Mouse (Mus musculus): ENCODE data around the gene 1700022I11Rik. TPM values are rescaled to one million over a fixed set of nuclear protein-coding genes. Genes with fewer than 3 reads are reported as not detected.
"Not testable (repeated sequence)": the region's sequence is repeated elsewhere in the genome, so short reads cannot be mapped to it uniquely, and the experiment has no call there.

The 1700022I11Rik gene
- total RNA-seq, 2 experiments from 2014 or later, result not detected

DNA sequence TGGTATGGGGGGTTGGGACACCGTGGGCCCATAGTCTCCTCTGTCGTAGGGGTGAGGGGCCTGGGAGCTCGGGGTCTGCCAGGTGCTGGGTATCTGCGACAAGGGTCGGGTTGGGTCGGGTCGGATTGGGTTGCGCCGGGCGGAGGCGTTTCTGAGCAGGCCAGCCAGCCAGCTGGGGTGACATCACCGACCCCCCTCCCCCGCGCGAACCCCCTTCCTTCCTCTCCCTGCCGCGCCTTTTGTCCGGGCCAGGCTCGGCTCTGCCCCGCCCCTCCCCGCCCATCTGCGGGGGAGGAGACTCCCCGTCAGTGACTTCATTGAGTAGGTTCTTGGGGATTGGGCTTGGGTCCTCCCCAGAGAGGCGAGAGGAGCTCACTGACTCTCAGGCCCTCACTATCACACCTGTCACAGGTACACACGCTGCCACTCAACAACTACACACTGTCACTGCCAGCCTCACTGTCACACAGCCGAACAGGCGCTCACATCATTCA is 19.3 kb upstream of the 1700022I11Rik start:
- no peak for ATAC-seq (replicated peaks; ENCODE audit: low FRiP score, poor library complexity, severe bottlenecking)

DNA sequence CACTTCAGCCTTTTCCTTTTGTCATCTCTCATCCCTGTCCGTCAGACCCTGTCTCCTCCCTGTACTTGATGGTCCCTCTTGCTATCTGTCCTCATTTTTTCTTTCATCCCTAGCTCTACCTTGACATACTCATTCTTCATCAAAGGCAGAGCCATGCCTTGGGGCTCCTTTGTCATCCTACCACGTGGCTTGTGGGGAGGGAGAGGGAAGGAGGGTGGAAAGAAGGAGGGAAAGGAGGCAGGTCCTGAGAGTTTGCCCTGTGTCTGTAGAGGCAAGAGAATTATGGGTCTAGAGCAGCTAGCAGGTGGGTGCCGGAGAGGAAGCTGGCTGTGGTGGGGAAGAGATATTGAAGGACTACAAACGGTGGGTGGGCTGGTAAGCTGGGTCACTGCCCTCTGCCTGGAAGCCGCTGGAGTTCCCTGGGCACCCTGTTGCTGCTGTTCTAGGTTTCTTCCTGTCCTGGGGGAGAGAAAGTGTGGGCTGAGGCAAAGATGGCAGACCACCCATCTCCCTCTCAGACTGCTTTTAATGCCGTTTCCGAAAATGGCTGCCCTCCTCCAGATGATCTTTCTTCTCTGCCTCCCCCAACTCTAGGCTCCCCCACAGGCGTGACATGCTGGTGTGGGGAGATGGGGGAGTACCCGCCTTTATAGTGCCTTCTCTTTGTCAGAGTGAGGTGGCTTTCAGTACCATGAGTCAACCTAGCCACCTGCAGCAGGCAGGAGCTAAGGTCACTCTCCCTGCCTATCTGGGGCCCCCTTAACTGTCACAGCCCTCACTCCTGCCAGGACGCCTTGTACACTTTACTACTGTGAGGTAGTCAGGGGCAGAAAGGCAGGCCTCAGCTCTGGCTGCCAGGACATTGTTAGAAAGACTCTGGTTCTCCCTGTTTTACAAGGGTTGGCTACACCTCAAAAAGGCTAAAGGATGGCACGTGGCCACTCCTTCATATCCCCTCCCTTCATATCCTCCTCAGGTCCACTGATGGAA is 17.9 kb upstream of the 1700022I11Rik start:
- ATAC-seq (replicated peaks; ENCODE audit: low FRiP score, poor library complexity, severe bottlenecking), result no peak

DNA sequence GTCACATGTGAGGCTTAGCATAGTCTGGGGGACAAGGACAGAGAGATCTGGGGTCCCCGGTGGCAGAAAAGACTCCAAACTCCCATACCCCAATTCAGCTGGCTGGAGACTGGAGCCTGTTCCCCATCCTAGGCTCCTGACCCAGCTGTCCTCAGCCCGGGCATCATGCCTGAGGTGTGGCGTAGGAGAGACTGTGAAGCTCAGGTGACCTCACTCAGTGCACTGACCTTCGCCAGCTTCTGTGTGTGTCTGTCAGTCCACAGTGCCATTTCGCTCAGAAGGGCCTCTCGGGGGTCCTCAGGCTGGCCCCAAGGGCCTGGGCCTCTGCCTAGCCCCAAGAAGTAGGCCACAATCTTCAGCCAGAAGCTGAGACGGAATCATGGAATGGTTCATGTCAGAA is 16.8 kb upstream of the 1700022I11Rik start:
- ATAC-seq (replicated peaks; ENCODE audit: low FRiP score, poor library complexity, severe bottlenecking), result no peak

DNA sequence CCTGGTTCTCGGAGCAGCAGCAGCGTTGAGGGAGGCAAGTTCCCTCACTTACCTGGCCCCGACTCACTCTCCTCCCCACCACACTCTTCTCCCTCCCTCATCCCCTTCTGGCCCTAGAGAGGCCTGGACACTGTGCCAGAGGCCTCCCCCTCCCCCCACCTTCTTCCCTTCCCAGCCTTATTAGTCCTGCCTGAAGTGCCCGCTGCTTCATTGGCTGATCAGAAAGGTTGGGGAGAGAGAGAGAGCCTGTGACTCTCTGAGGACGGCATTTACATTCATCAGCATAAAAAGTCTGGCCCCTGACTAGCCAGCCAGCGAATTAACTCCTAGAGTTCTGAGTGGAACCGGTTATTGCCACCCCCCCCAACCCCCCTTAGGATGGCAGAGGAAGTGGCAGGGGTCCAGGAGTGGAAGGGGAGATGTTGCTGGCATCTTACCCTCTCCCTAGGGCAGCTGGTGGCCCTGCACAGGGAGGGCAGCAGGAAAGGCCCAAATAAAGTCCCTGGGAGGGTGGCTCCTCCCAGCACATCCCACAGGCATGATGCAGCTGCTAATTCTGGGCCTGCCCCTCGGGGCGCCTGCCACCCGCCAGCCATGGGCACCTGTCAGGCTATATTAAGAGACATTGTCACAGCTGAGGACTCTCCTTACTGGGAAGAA is 15.8 kb upstream of the 1700022I11Rik start:
- no peak for ATAC-seq (replicated peaks; ENCODE audit: low FRiP score, poor library complexity, severe bottlenecking)

DNA sequence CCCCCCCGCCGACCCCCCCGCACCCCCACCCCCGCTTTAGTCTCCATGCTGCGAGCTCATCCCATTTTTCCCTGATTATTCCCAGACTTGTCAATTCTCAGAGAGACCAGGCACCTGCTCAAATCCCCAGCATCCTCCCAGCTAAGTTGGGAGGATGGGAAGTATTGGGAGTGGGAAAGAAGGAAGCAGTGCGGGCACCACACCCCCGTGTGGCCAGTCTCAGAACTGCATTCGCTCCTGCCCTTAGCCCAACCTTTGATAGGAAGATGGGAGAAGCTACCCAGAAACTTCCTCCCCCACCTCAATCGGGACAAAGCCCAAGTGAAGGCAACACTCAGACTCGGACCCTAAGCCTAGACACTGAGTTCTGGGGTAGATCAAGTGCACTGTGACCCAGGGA is 15.1 kb upstream of the 1700022I11Rik start:
- 0 out of 2 replicates have a peak, but pooled peaks have one; percentile 19 for ATAC-seq (replicated peaks; ENCODE audit: low FRiP score, poor library complexity, severe bottlenecking)

DNA sequence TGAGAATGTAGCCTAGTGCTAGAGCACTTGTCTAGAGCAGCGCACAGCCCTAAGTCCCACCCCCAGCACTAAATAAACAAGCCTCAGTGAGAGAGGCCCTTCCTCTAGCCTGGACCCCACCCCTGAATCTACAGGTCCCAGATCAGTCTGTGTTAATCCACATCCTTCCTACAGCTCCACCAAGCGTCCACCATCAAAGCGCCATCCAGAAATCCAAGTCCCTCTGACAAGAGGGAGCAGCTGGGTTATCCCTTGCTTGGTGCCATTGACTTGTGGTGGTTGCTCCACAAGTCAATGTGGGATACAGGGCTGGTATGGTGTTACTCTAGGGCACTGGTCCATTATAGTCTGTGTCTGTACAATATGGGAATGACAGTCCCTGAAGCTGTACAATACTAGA is 14.2 kb upstream of the 1700022I11Rik start:
- no peak for ATAC-seq (replicated peaks; ENCODE audit: low FRiP score, poor library complexity, severe bottlenecking)

DNA sequence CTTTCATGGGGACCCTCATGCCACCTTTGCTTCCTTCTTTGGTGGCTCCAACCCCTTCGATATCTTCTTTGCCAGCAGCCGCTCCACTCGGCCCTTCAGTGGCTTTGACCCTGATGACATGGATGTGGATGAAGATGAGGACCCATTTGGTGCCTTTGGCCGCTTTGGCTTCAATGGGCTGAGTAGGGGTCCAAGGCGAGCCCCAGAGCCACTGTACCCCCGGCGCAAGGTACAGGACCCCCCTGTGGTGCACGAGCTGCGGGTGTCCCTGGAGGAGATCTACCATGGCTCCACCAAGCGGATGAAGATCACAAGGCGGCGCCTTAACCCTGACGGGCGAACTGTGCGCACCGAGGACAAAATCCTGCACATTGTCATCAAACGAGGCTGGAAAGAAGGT is 12.8 kb upstream of the 1700022I11Rik start:
- ATAC-seq (replicated peaks; ENCODE audit: low FRiP score, poor library complexity, severe bottlenecking), result no peak

DNA sequence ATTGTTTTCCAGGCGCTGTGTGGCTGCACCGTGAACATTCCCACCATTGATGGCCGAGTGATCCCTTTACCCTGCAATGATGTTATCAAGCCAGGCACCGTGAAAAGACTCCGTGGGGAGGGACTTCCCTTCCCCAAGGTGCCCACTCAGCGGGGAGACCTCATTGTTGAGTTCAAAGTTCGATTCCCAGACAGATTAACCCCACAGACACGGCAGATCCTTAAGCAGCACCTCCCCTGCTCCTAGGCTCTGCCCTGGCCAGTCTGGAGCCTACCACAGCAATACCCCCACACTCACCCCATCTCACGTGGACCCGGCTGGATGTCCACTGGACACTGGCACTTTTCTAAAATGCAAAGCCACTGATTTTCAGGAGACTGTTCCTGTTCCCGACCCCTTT is 12.1 kb upstream of the 1700022I11Rik start:
- ATAC-seq (replicated peaks; ENCODE audit: low FRiP score, poor library complexity, severe bottlenecking), result no peak

DNA sequence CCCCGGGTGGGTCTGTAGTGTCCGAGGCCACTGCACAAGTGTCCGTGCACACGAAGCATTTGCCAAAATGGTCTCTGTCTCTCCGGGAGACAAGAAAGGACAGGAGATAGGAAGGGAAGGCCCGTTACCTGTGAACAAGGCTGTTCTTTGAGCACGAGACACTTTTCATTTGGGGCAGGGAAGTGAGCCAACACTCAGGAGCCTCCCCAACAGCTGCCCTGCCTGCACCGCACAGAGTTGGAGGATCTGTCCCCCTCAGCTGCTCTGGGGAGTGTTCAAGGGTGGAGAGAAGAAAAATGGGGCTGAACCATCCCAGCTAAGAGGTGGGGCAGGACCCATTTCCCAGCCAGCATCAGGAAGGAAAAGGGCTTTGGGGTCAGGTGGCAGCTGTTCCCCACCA is 11.4 kb upstream of the 1700022I11Rik start:
- ATAC-seq (replicated peaks; ENCODE audit: low FRiP score, poor library complexity, severe bottlenecking), result no peak

DNA sequence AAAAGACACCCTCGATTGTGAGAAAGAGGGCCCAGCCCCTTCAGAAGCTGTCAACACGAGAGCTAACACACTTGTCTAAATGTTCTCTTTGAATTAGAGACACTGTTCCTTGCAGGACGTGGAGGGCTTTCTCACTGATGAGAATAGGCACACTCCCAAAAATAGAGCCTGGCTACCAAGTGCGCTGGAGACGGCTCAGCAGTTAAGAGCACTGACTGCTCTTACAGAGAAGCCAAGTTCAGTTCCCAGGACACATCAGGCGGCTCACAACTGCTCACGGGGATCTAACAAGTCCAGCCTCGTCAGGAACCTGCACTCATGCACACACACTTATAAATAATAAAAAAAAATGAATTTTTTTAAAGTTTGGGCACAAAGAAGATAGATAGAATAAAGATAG is 10.5 kb upstream of the 1700022I11Rik start:
- ATAC-seq (replicated peaks; ENCODE audit: low FRiP score, poor library complexity, severe bottlenecking), result no peak

DNA sequence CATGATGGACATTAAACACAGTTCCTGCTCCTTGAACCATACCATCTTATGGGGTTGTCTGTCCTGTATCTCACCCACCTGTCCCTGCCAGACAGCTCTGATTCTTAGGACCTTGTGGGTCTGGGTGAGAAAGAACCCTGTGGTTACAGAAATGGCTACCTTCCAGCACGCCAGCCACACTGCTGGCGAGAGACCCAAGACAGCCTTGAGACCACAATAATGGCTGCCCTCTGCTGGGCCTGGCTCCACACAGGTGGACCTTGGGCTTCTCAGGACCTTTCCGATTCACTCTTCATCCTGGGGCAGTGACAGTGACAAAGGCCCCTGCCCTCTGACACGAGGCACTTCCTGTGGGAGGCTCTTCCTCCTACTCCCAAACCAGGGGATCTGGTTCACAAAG is 10.0 kb upstream of the 1700022I11Rik start:
- no peak for ATAC-seq (replicated peaks; ENCODE audit: low FRiP score, poor library complexity, severe bottlenecking)

DNA sequence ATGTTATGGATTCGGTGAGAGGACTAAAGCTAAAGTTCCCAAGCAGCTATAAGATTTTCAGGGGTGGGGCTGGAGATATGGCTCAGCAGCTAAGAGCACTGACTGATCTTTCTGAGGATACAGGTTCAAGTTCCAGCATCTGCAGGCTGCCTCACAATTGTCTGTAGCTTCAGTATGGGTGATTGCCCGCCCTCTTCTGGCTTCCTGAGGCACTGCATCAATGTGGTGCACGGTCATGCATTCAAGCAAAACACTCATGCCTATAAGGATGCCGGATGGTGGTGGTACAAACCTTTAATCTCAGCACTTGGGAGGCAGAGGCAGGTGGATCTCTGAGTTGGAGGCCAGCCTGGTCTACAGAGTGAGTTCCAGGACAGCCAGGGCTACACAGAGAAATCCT is 7.8 kb upstream of the 1700022I11Rik start:
- ATAC-seq (replicated peaks; ENCODE audit: low FRiP score, poor library complexity, severe bottlenecking), result peak; percentile 68

DNA sequence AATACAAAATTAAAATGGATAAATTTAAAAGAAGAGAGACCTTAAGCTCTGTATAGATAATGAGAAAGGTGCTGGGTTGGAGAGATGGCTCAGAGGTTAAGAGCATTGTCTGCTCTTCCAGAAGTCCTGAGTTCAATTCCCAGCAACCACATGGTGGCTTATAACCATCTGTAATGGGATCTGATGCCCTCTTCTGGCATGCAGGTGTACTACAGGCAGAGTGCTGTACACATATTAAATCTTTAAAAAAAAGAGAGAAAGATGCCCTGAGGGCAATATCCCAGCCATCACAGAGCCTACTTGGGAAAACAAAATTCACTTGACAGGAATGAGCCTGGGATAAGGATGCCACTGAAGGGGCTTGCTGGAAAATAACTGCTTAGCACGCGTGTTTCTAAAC is 5.9 kb upstream of the 1700022I11Rik start:
- no peak for ATAC-seq (replicated peaks; ENCODE audit: low FRiP score, poor library complexity, severe bottlenecking)

DNA sequence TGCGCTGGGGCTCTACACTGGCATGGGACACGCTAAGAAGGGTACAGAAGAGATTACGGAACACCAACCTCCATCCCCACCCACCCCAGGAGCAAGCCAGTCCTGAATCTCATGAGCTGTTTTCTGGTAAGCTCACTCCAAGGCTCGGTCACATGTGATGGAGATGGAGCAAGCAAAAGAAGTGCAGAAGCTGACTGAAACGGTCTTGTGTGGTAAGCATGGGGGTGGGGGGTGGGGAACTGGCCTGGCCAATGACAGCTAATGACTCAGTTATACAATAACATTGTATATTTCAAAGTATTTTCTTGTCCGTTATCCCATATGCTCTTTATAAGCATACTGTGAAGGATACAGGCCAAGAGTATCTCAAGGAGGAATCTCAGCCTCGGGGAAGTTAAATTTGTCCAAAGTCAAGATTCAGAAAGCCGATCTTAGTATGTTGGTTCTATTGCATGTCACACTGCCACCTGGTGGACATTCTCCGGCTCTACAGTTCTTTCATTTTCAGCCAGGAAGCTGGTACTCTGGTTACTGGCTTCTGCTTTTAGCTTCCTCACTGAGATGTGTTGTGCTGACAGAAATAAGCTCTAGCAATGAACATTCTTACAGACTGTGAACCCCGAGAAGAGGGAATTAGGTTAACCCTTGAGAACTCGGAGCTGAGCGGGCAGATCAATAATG is 4.2 kb upstream of the 1700022I11Rik start:
- ATAC-seq (replicated peaks; ENCODE audit: low FRiP score, poor library complexity, severe bottlenecking), result peak; percentile 79

DNA sequence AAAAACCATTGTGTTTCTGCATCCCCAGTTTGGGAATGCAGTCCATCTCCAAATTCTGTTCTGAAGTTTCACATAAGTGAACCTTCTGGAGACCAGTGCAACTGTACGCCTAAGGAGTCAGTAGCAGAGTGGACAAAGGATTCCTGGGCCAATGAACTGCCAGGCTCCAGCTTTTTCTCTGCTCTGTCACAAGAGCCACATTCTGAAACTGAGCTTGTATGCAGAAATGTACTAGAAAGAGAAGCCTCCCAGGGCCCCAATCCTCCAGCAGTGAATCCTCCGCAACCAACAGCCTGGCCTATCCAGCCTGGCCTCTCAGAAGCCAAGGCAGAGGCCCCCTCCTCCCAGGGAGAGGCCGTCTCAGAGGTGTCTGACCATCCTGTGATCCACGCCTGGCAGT is 3.5 kb downstream of the 1700022I11Rik start:
- ATAC-seq (replicated peaks; ENCODE audit: low FRiP score, poor library complexity, severe bottlenecking), result no peak

DNA sequence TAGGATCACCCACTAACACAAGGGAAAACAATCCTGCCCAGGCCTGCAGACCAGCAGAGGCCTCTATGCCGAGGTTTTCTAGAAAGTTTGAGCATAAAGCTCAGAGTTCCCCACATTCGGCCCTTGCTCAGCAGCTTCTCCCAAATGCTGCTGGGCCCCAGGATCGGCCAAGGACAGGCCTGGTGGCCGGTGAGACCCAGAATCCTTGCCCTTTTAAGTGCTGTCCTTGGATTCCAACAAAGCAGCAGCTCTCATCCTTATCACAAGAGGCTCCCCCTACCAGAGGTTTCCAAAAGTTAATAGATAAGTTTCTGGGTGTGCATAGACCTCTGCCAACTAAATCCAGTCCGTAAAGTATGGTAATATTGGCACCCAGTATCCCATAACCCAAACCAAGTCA is 4.5 kb downstream of the 1700022I11Rik start:
- ATAC-seq (replicated peaks; ENCODE audit: low FRiP score, poor library complexity, severe bottlenecking), result no peak

DNA sequence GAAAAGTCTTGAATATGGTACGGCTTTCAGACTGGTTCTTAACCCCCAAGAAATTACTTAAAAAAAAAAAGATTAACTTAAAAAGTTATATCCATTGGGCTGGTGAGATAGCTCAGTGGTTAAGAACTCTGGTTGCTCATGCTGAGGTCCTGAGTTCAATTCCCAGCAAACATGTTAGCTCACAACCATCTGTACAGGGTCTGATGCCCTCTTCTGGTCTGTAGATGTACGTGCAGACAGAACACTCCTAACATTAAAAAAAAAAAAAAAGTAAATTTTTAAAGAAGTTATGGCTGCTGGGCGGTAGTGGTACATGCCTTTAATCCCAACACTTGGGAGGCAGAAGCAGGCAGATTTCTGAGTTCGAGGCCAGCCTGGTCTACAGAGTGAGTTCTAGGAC is 8.7 kb downstream of the 1700022I11Rik start:
- ATAC-seq (replicated peaks; ENCODE audit: low FRiP score, poor library complexity, severe bottlenecking), result 0 out of 2 replicates have a peak, but pooled peaks have one; percentile 49

DNA sequence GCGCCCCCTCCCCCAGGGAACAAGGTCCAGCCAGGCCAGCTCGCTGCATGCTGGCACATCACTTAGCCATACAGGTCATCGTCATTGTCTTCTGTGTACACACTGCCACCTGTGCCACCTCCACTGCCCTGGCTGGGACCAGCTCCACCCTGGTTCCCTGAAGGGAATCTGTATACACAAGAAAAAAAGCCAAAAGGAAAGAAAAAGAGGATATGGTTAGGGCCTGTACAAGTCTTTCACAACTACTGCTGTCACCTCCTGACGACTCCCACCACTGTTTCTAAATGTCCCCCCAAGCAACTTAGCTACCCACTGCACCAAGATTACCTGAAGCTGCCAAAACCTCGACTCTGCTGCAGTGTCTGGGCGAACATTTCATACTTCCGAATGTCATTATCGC is 11.1 kb downstream of the 1700022I11Rik start:
- not testable (repeated sequence) for ATAC-seq (replicated peaks; ENCODE audit: low FRiP score, poor library complexity, severe bottlenecking)

DNA sequence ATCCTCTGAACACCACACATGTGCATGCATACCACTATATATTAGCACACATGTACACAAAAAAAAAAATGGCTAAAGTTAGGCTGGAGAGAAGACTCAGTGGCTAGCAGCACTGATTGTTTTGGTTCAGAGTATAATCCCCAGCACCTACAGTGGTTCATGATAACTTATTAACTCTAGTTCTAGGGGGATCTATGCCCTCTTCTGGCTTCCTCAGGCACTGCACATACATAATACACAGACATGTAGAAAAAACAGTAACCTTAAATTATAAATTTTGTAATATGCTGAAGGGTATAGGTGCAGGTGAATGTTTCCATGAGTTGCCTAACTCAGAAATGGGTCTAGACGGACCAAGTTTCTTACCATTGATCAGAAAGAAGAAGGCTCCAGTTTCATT is 18.9 kb downstream of the 1700022I11Rik start:
- 0 out of 2 replicates have a peak, but pooled peaks have one; percentile 53 for ATAC-seq (replicated peaks; ENCODE audit: low FRiP score, poor library complexity, severe bottlenecking)

DNA sequence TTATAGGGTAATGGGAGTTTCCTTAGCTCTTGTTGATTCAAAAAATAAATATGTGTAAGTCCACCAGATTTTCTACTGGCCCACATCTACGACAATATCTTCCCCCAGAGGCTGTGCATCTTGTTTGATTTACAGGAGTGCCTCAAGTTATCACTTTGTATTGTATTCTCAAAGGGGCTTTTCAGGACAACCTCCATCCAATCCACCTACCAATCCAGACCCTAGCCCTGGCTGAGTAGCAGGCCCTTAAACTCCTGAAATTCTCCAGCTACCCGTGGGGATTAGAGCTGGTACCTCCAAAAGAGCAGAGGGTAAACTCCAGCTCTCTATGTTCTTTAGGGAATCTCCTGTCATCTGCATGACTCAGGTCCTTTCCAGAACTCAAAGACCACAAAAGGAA is 28.6 kb downstream of the 1700022I11Rik start:
- no peak for ATAC-seq (replicated peaks; ENCODE audit: low FRiP score, poor library complexity, severe bottlenecking)

All from erythroblast, adult 5-6 weeks (primary cell).